8 mouse cellular contexts compared by ENCODE assay signal in genomic region chr6:134186286-134186903, GRCm38 (mm10).
A peak's percentile ranks its signal among the peaks of the same experiment; 100 is the strongest.
DNase-seq lines count a peak whose midpoint lies in the region; ATAC-seq lines count a peak whose summit lies in the region.

No protein-coding gene starts in this region.

- no peak overlapping the region for H3K4me2 ChIP-seq in liver, embryonic 16.5 days (ENCODE audit: low read depth, low read length)
- no peak overlapping the region for H3K4me2 ChIP-seq in hindbrain, embryonic 14.5 days (replicated peaks)

- H3K27me3 ChIP-seq in liver, embryonic 16.5 days (ENCODE audit: control insufficient read depth, insufficient read depth, low read depth, low read length) = no peaks in the 10 kb centered on the region
- no peaks in the 10 kb centered on the region for H3K27me3 ChIP-seq in hindbrain, embryonic 14.5 days (ENCODE audit: control insufficient read depth, insufficient read depth, low read length)
- no peaks in the 10 kb centered on the region for H3K27me3 ChIP-seq in midbrain, embryonic 10.5 days (ENCODE audit: low read depth, poor library complexity, severe bottlenecking)

- WGBS in liver, embryonic 16.5 days (ENCODE audit: insufficient replicate concordance) = 10% methylated on average over 6 of the region's 6 CpGs
- 69% methylated on average over 6 of the region's 6 CpGs for WGBS in hindbrain, embryonic 14.5 days
- 80% methylated on average over 6 of the region's 6 CpGs for WGBS in midbrain, embryonic 10.5 days

- peaks cover 35% of the 10 kb centered on the region for H3K4me1 ChIP-seq in brown adipose tissue, adult 24 weeks (ENCODE audit: control insufficient read depth, insufficient read depth, insufficient read length, low read length)
- H3K4me1 ChIP-seq in liver, embryonic 16.5 days (ENCODE audit: control insufficient read depth, low read depth, low read length) = peaks cover 12% of the 10 kb centered on the region
- H3K4me1 ChIP-seq in hindbrain, embryonic 14.5 days (replicated peaks; ENCODE audit: control insufficient read depth, insufficient read depth, low read length) = peaks cover 31% of the 10 kb centered on the region
- H3K4me1 ChIP-seq in midbrain, embryonic 10.5 days = peaks cover 27% of the 10 kb centered on the region

- no peaks in the 10 kb centered on the region for H3K36me3 ChIP-seq in liver, embryonic 16.5 days (ENCODE audit: control insufficient read depth, insufficient read depth)
- no peaks in the 10 kb centered on the region for H3K36me3 ChIP-seq in hindbrain, embryonic 14.5 days (replicated peaks; ENCODE audit: control insufficient read depth, insufficient read depth)
- no peaks in the 10 kb centered on the region for H3K36me3 ChIP-seq in midbrain, embryonic 10.5 days

- H3K9ac ChIP-seq in liver, embryonic 16.5 days (ENCODE audit: low read depth, low read length) = no peak overlapping the region
- H3K9ac ChIP-seq in hindbrain, embryonic 14.5 days = no peak overlapping the region

- H3K27ac ChIP-seq in brown adipose tissue, adult 24 weeks (replicated peaks; ENCODE audit: low read depth, low read length) = peak overlapping the region; percentile 75
- peak overlapping the region; percentile 35; the same call in 1 of the 2 replicates for H3K27ac ChIP-seq in liver, embryonic 16.5 days (ENCODE audit: low read length)
- H3K27ac ChIP-seq in hindbrain, embryonic 14.5 days = no peak overlapping the region
- H3K27ac ChIP-seq in midbrain, embryonic 10.5 days (replicated peaks) = no peak overlapping the region

- H3K9me3 ChIP-seq in liver, embryonic 16.5 days (replicated peaks; ENCODE audit: control insufficient read depth, low read length) = no peaks in the 10 kb centered on the region
- H3K9me3 ChIP-seq in hindbrain, embryonic 14.5 days (ENCODE audit: control insufficient read depth, low read length) = no peaks in the 10 kb centered on the region
- H3K9me3 ChIP-seq in midbrain, embryonic 10.5 days (replicated peaks) = no peaks in the 10 kb centered on the region

- peak; percentile 10; the same call in 1 of the 2 replicates for ATAC-seq in liver, embryonic 16.5 days (ENCODE audit: low read depth)
- no peak for ATAC-seq in hindbrain, embryonic 14.5 days (ENCODE audit: low FRiP score)

- DNase-seq in MEL-GATA-1-ER (ENCODE audit: extremely low read depth, low read depth) = peak; percentile 98
- peak; percentile 81 for DNase-seq in heart, postnatal 4 days
- DNase-seq in retina, postnatal 1 day = no peak
- no peak for DNase-seq in layer of hippocampus, adult 11-12 months (ENCODE audit: low spot score)
- no peak for DNase-seq in hindbrain, embryonic 14.5 days (ENCODE audit: low spot score)
- no peak for DNase-seq in midbrain, embryonic 10.5 days (ENCODE audit: low spot score)

- no peak overlapping the region for H3K4me3 ChIP-seq in brown adipose tissue, adult 24 weeks (ENCODE audit: insufficient read depth, low read depth, low read length)
- H3K4me3 ChIP-seq in liver, embryonic 16.5 days (ENCODE audit: low read depth, low read length) = no peak overlapping the region
- H3K4me3 ChIP-seq in hindbrain, embryonic 14.5 days (replicated peaks; ENCODE audit: low read length) = no peak overlapping the region
- no peak overlapping the region for H3K4me3 ChIP-seq in midbrain, embryonic 10.5 days

Comparison
In these comparisons a context has a peak if more than half of its experiments do, and no peak if none do; other contexts are left out.
1. DNase-seq: peak in MEL-GATA-1-ER (single experiment) and heart, postnatal 4 days (single experiment); none in retina, postnatal 1 day (single experiment), layer of hippocampus, adult 11-12 months (single experiment), hindbrain, embryonic 14.5 days (single experiment) and midbrain, embryonic 10.5 days (single experiment).
2. H3K27ac ChIP-seq: peak in brown adipose tissue, adult 24 weeks (single experiment) and liver, embryonic 16.5 days (single experiment); none in hindbrain, embryonic 14.5 days (single experiment) and midbrain, embryonic 10.5 days (single experiment).